10 mouse cellular contexts compared by ENCODE assay signal in the genomic region with DNA sequence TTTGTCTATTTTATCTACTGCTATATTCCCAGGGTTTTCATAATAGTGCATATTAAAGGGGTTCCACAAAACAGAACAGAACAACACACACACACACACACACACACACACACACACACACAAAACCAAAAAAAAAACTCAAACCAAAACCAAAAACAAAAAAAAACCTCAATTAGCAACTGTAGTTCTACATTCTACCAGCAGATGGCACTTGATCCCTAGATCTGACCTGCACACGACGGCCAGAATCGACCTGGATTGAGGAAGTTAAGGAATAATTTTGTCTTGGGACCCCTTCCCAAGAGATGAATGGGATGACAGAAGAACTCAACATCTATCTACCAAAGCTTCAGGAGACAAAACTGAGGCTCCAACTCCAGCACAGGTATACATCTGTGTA. TPM values are rescaled to one million over a fixed set of nuclear protein-coding genes. Genes with fewer than 3 reads are reported as not detected.
A peak's percentile ranks its signal among the peaks of the same experiment; 100 is the strongest.
DNase-seq lines count a peak whose midpoint lies in the region; ATAC-seq and TF ChIP-seq lines count a peak whose summit lies in the region.
"Had no signal": no experiment of that assay in that cellular context is flagged by ENCODE, and none has a peak within 500 bp of the region (broad histone marks: within the 10 kb centered on the region; RNA-seq: fewer than 3 reads in every experiment).

No protein-coding gene starts in this region.

- no peak overlapping the region for H3K27ac ChIP-seq in gastrocnemius, adult 2 months
- no peak overlapping the region for H3K27ac ChIP-seq in lung, postnatal 0 days (ENCODE audit: low read length)
- H3K27ac ChIP-seq: midbrain, embryonic 12.5 days had no signal

- H3K4me2 ChIP-seq in lung, postnatal 0 days (replicated peaks; ENCODE audit: low read depth, low read length): peak overlapping the region; percentile 71; the same call in 1 of the 2 replicates
- H3K4me2 ChIP-seq: midbrain, embryonic 12.5 days had no signal

- peaks cover 12% of the 10 kb centered on the region; the same call in 1 of the 2 replicates for H3K27me3 ChIP-seq in lung, postnatal 0 days (replicated peaks; ENCODE audit: insufficient read depth, low read length)

- intact Hi-C loops in gastrocnemius, adult 2 months (cut with DNase I): loop anchor here (10.0 kb wide), 1 partner anchor 151 kb away; no protein-coding TSS in a partner anchor

- no peak for ATAC-seq in lung, postnatal 0 days
- ATAC-seq in erythroid progenitor cell, adult 5-6 weeks (replicated peaks; ENCODE audit: low FRiP score, poor library complexity, severe bottlenecking): no peak

- peak; percentile 74 for TF ChIP-seq CTCF in gastrocnemius, adult 2 months (IDR thresholded peaks at IDR 0.05)
- TF ChIP-seq CTCF in lung, postnatal 0 days (IDR thresholded peaks at IDR 0.05): peak; percentile 83

- H3K4me3 ChIP-seq in gastrocnemius, adult 2 months: no peak overlapping the region
- no peak overlapping the region for H3K4me3 ChIP-seq in lung, postnatal 0 days (ENCODE audit: low read depth, low read length)
- H3K4me3 ChIP-seq: midbrain, embryonic 12.5 days had no signal

- no peak for TF ChIP-seq EP300 in lung, postnatal 0 days (IDR thresholded peaks at IDR 0.05)

- no peak for DNase-seq in gastrocnemius, adult 2 months
- no peak for DNase-seq in gastrocnemius, adult 8-10 months (ENCODE audit: low spot score in 2 of 2)
- peak; percentile 62 for DNase-seq in lung, postnatal 0 days (ENCODE audit: low spot score)
- DNase-seq in lung, postnatal 4 days: no peak
- peak; percentile 71 for DNase-seq in brain, adult 2 months (ENCODE audit: low read depth, low spot score)
- DNase-seq in mesoderm, embryonic 11.5 days (ENCODE audit: low read depth, low spot score): peak; percentile 65
- no peak for DNase-seq in gastrocnemius, postnatal 25 days
- DNase-seq: spleen, adult 18-20 months had no signal

- WGBS in lung, postnatal 0 days: 2% methylated on average over 3 of the region's 3 CpGs

- H3K9me3 ChIP-seq in lung, postnatal 0 days (ENCODE audit: low read length): no peaks in the 10 kb centered on the region
- H3K9me3 ChIP-seq: midbrain, embryonic 12.5 days had no signal

- H3K4me1 ChIP-seq in lung, postnatal 0 days (ENCODE audit: insufficient read depth, low read depth, low read length): peaks cover 6% of the 10 kb centered on the region

- H3K36me3 ChIP-seq in lung, postnatal 0 days (ENCODE audit: insufficient read depth, low read length): no peaks in the 10 kb centered on the region
- H3K36me3 ChIP-seq: midbrain, embryonic 12.5 days had no signal

- H3K9ac ChIP-seq in lung, postnatal 0 days (replicated peaks; ENCODE audit: low read depth): no peak overlapping the region
- H3K9ac ChIP-seq: midbrain, embryonic 12.5 days had no signal

RNA-seq across cellular contexts. Expression of gene Ltbp2, which starts 2.9 kb away (rescaled TPM):
- total RNA-seq in gastrocnemius, adult 2 months (2021): 1 to 10 TPM in 1 of 2 experiments, under 1 TPM in 1; 0.78 to 1.6 TPM
- total RNA-seq in gastrocnemius, adult 8-10 months (2022): 1 to 10 TPM; 1.6 to 3.1 (median 2.4) TPM
- polyA plus RNA-seq in lung, postnatal 0 days (2015; fragmentation: Nextera tagmentation; extraction: Ambion mirVana): 22.4 and 25.7 TPM in 2 replicates
- total RNA-seq in gastrocnemius, postnatal 25 days (2021): 1 to 10 TPM; 1.3 to 1.6 TPM
- 1.3 TPM in 1 of 2 replicates, not detected in the other for total RNA-seq in erythroid progenitor cell, adult 5-6 weeks (2015; ENCODE audit: low replicate concordance)
- total RNA-seq in erythroid progenitor cell, adult 5-6 weeks (2017; ENCODE audit: low replicate concordance): 0.77 and 3.3 TPM in 2 replicates

Comparison
In these comparisons a context has a peak if more than half of its experiments do, and no peak if none do; other contexts are left out.
1. DNase-seq: peak in lung, postnatal 0 days (single experiment), brain, adult 2 months (single experiment) and mesoderm, embryonic 11.5 days (single experiment); none in gastrocnemius, adult 2 months (single experiment), gastrocnemius, adult 8-10 months (0 of 2), lung, postnatal 4 days (0 of 2) and gastrocnemius, postnatal 25 days (single experiment).